Mouse (Mus musculus) common myeloid progenitor, adult 5-6 weeks (primary cell): ENCODE data around the gene Olfr52. TPM values are rescaled to one million over a fixed set of nuclear protein-coding genes. Genes with fewer than 3 reads are reported as not detected.

Source experiments
- ATAC-seq: replicated peaks from 2 replicates; pipeline ENCODE4 v1.8.0; 2016; ENCODE audit warnings: low read depth, mild to moderate bottlenecking, moderate TSS enrichment, inconsistent platforms; ENCODE audit not compliant: poor library complexity, severe bottlenecking
- total RNA-seq: library from RNA; stranded (forward); fragments of 200-1000, 187-1606 nt; gene quantifications from 2 replicates; pipeline ENCODE4 v1.2.3, GENCODE M21; 2017

The Olfr52 gene
- total RNA-seq, result not detected in 2 replicates

DNA sequence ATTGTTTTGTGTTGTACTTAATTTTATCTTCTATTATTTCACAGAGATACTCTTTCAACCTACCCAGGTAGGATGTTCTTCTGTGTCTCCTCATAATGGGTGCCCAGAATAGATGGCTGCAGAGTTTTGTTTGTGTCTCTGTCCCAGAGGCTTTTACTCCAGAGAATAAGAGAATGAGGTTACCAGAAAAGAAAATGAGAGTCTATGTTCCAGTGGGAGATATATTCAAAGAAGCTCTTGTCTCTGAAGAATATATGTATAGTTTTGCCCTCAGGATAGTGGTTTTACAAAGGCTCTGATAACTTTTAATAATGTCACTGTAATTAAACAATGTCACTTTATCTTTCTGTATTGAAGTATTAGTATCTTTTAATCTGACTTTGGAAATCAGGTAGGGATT, at the start of gene Olfr52:
TSS of gene Olfr52 (minus strand) at position 101 of the 400 bp plus-strand sequence.
- no peak for ATAC-seq

DNA sequence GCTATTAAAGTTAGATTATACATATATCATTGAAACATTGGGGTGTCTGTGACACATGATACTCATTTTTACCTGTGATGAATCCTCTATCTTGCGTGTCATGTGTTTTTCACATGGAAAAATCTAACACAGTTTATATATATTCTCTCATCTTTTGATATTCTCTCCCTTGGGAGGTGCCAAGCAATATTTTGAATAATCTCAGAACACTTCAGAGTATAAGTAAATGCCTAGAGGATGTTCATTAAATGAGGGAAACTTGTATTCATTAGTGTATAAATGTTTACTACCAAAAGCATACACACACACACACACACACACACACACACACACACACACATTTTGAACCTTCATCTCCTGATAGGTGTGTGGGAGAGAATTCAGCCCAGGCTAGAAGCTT, 45.8 kb upstream of the Olfr52 start, which contains the start of gene Olfr1047:
TSS of gene Olfr1047 (minus strand) at position 101 of the 400 bp plus-strand sequence.
- ATAC-seq, result no peak

GRCm38 (mm10) chr2:86219214-86219613, 33.7 kb upstream of the Olfr52 start, which contains the start of gene Olfr1046:
Gene Olfr1046, minus strand, starts transcription at chr2:86219314.
- no peak for ATAC-seq

DNA sequence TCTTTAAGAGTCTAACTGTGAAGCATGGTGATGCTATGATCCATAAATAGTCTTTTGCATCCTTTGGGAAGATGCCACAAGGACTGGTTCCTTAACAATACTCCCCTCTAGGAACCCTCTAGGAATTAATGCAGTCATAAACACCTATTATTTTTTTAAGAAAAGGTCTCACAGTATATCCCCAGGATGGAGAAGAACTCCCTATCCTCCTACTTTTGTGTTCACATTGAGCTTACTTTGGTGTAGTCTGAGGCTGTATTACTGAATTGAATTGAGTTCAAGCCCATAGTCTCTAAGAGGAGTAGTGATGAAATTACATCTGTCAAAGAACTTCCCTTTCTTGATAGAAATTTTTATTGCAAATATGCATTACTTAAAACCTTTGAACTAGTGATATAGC, 17.4 kb upstream of the Olfr52 start, which contains the start of gene Olfr1045:
TSS of gene Olfr1045 (minus strand) at position 101 of the 400 bp plus-strand sequence.
- no peak for ATAC-seq

GRCm38 (mm10) chr2:86195863-86196262, 10.4 kb upstream of the Olfr52 start:
- no peak for ATAC-seq

DNA sequence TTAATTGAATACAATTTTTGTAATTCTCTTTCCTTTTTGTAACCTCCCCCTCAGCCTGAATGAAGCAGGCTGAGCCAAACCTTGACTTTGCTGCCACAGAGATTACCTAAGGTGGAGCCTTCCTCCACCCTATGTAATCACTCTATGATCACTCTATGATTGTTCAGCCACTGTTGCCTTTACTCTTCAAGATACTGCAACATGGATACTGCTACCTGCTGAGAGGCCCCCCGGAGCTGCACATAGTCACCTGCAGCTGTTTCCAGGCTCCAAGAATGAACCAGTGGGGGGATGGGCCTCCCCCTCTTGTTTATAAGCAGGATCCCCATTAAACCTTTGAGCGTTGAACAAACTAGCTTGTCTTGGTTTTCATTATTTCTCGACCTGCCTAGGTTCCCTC, 5.5 kb downstream of the Olfr52 start:
- no peak for ATAC-seq

DNA sequence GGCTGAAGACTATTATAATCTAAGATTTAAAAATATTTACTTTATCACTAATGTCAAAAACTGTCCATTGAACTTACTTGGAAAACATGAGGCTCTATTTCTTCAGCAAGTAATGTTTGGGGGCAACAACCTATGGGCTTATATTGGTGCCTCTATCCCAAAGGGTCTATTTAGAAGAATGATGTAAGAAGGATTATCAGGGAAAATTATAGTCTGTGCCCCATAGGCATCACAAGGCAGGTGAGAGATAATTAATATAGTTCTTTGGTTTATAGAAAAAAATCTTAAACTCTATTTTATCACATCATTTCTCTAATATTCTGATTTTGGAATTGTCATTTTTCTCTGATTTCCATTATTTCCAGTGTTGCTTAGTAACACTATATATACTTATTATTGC, 7.8 kb downstream of the Olfr52 start, which contains the start of gene Olfr1044:
TSS of gene Olfr1044 (minus strand) at position 101 of the 400 bp plus-strand sequence.
- no peak for ATAC-seq

DNA sequence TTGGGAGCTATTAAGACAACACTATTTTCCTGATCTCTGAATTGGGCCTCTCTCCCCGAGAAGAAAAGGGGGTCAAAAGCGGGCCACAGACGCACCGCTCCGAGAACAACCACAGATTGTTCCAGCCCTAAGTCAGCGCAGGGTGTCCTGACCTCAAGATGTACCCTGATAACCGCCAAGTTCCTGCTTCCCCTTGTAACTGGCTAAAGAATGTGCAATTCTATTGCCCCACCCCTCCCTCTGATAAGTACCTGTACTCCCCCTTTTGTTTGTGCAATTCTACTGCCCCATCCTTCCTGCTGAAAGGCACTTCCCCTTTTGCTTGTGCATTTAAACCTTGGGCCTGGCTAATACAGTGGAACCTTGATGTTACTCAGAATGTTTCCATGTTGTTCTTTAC, 10.1 kb downstream of the Olfr52 start:
- ATAC-seq, result peak; percentile 88

DNA sequence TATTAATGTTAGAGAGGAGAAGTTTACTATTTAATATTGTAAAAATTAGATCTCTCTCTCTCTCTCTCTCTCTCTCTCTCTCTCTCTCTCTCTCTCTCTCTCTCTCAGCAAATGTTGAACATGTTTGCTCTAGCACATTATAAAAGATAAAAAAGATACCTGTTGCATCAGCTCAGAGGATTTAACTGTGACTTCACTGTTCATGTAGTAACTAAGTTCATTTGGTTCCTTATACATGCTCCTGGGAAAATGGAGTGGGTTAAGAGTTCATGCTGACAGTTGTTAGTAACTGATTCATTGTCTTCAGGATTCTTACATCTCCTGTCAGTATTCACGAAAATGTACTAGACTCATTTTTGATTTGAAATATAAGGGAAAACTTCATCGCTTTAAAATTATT, 18.1 kb downstream of the Olfr52 start, which contains the start of gene Olfr1043:
TSS of gene Olfr1043 (minus strand) at position 101 of the 400 bp plus-strand sequence.
- ATAC-seq, result no peak

DNA sequence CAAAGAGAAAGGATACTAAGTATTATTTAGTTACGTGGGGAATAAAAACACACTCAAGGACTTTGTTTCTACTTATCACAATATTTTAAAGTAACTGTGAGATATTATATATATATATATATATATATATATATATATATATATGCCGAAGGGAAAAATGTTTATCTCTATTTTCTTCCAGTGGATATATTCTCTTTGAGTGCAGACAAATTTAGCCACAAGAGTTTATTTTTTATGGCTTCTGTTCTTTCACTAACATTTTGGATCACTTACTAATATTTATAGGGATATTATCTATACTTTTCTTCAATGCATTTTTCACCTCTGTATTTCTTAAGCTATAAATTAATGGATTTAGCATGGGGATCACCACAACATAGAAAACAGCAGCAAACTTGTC, 23.7 kb downstream of the Olfr52 start, which contains the start of gene Olfr1042:
TSS of gene Olfr1042 (minus strand) at position 101 of the 400 bp plus-strand sequence.
- ATAC-seq, result no peak

DNA sequence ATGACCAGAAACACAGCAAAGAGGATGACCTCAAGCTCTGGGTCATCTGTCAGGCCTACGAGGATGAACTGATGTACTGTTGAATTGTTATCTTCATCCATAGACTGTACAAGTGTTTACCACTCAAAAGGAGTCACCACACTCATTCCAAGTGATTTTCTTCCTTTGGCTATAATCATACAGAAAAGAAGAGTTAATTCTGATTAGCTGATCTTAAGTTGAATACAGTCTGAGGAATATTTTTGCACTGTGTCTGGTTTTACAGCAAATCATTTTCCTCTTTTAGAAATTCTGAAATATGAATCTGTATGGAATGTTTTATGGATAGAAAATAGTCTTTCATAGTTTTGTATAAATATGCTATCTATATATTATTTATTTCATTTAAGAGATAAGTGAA, 38.9 kb downstream of the Olfr52 start, which contains the start of gene Olfr1040:
TSS of gene Olfr1040 (minus strand) at position 101 of the 400 bp plus-strand sequence.
- no peak for ATAC-seq

DNA sequence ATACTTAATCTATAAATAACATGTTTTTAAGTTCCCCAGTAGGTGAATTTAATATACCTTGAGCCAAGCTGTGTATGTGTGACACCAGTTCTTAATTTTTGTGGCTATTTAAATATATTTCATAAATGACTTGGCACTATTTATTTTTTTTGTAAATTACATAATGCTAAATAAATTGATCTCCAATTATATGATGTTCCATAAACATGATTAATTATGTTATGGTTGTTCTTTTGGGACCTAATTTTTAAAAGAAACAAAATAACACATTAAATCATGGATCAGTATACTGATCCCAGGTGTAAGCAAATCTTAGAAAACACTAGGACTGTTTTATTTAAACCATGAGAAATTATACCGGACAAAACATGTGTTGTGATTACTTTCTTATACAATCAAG, 49.7 kb downstream of the Olfr52 start, which contains the start of gene Olfr1039:
TSS of gene Olfr1039 (minus strand) at position 101 of the 400 bp plus-strand sequence.
- no peak for ATAC-seq

Other genes starting within 250 kb of the Olfr52 start
- gene Olfr1028, start 235.2 kb downstream of the Olfr52 start, total RNA-seq, result not detected in 2 replicates
- gene Olfr1029, start 211.8 kb downstream of the Olfr52 start, total RNA-seq, result not detected in 2 replicates
- not detected in 2 replicates for gene Olfr1030, start 206.4 kb downstream of the Olfr52 start, total RNA-seq
- not detected in 2 replicates for gene Olfr1031, start 195.4 kb downstream of the Olfr52 start, total RNA-seq
- not detected in 2 replicates for gene Olfr1032, start 180.1 kb downstream of the Olfr52 start, total RNA-seq
- 0.18 TPM in 1 of 2 replicates, not detected in the other for gene Olfr1033, start 165.1 kb downstream of the Olfr52 start, total RNA-seq
- gene Olfr1034, start 139.8 kb downstream of the Olfr52 start, total RNA-seq, result not detected in 2 replicates
- gene Olfr1036, start 111.7 kb downstream of the Olfr52 start, total RNA-seq, result not detected in 2 replicates
- not detected in 2 replicates for gene Olfr1037, start 98.3 kb downstream of the Olfr52 start, total RNA-seq
- not detected in 2 replicates for gene Olfr1039, start 49.8 kb downstream of the Olfr52 start, total RNA-seq
- gene Olfr1040, start 39.0 kb downstream of the Olfr52 start, total RNA-seq, result not detected in 2 replicates
- not detected in 2 replicates for gene Olfr1042, start 23.8 kb downstream of the Olfr52 start, total RNA-seq
- not detected in 2 replicates for gene Olfr1043, start 18.2 kb downstream of the Olfr52 start, total RNA-seq
- not detected in 2 replicates for gene Olfr1044, start 7.9 kb downstream of the Olfr52 start, total RNA-seq
- not detected in 2 replicates for gene Olfr1045, start 17.3 kb upstream of the Olfr52 start, total RNA-seq
- not detected in 2 replicates for gene Olfr1046, start 33.6 kb upstream of the Olfr52 start, total RNA-seq
- not detected in 2 replicates for gene Olfr1047, start 45.7 kb upstream of the Olfr52 start, total RNA-seq
- gene Olfr1048, start 54.6 kb upstream of the Olfr52 start, total RNA-seq, result not detected in 2 replicates
- not detected in 2 replicates for gene Olfr1049, start 72.6 kb upstream of the Olfr52 start, total RNA-seq
- gene Olfr1051, start 93.4 kb upstream of the Olfr52 start, total RNA-seq, result not detected in 2 replicates
- not detected in 2 replicates for gene Olfr1052, start 106.8 kb upstream of the Olfr52 start, total RNA-seq
- gene Olfr1053, start 129.6 kb upstream of the Olfr52 start, total RNA-seq, result not detected in 2 replicates
- not detected in 2 replicates for gene Olfr1054, start 149.8 kb upstream of the Olfr52 start, total RNA-seq
- not detected in 2 replicates for gene Olfr1055, start 164.6 kb upstream of the Olfr52 start, total RNA-seq
- gene Olfr1056, start 176.8 kb upstream of the Olfr52 start, total RNA-seq, result not detected in 2 replicates
- gene Olfr1057, start 192.7 kb upstream of the Olfr52 start, total RNA-seq, result not detected in 2 replicates
- not detected in 2 replicates for gene Olfr1058, start 202.9 kb upstream of the Olfr52 start, total RNA-seq
- not detected in 2 replicates for gene Olfr1061, start 228.4 kb upstream of the Olfr52 start, total RNA-seq
- not detected in 2 replicates for gene Olfr1062, start 241.1 kb upstream of the Olfr52 start, total RNA-seq